Mouse (Mus musculus): Measurements from ENCODE around the gene Ovca2.

Gene Ovca2

DNA sequence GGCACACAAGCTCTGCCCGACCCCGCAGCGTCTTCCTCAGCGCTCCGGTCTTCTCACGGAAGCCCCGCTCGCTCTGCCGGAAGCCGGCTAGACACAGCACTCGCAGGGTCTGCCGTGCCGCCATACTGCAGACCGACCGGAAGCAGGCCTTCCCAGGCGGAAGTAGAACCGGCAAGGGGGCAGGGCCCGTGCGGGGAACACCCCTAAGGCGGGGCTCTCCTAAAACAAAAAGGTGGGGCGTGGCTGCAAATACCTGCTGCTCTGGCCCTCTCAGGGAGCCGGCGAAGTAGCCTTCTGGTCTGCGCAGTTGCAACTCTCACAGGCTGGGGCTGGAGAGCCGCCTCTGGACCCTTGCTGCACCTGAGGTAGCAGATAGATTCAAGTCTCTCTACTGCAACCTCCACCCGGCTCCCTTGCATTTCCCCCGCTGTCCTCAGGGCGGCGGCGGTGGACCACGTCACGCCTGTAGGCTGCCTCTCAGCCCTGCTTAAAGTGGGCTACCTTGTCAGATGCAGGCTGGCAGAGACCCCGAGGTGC lies at the start of gene Ovca2:
Gene Ovca2, minus strand, starts transcription at position 164 of the 537 bp plus-strand sequence.
- DNase-seq: peak; percentile 90

- DNase-seq: no peak
Measured at GRCm38 (mm10) chr11:75227632-75228031, 49.0 kb upstream of the Ovca2 start.

DNA sequence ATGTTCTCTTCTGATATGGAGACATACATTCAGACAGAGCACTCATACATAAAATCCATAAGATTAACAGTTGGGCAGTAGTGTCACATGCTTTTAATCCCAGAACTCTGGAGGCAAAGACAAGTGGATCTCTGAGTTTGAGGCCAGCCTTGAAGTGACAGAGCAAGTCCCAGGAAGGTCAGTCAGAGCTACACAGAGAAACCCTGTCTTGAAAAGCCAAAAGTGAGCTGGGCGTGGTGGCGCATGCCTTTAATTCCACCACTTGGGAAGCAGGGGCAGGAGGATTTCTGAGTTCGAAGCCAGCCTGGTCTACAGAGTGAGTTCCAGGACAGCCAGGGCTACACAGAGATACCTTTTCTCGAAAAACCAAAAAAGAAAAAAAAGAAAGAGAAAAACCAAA lies 46.2 kb upstream of the Ovca2 start:
- DNase-seq: no peak

DNA sequence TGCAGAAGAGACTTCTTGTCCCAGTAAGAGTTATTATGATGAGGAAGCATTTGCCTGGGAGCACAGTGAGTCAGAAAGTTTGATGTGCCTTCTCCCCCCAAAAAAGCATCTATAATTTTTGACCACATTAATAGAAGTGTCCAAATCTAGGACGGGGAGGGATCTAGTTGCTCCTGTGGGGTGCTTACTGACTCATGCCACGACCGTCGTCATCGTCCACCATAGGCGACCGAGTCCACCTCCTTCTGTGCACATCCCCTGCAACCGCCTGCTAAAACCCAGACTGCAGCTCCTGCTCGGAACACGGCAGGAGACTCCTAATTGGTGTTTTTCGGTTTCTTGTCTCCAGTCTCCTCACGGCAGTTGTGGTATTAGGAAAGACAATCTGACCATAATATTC lies 45.4 kb upstream of the Ovca2 start:
- DNase-seq: no peak

GRCm38 (mm10) chr11:75220517-75221145 lies 42.0 kb upstream of the Ovca2 start:
- no peak for DNase-seq

DNA sequence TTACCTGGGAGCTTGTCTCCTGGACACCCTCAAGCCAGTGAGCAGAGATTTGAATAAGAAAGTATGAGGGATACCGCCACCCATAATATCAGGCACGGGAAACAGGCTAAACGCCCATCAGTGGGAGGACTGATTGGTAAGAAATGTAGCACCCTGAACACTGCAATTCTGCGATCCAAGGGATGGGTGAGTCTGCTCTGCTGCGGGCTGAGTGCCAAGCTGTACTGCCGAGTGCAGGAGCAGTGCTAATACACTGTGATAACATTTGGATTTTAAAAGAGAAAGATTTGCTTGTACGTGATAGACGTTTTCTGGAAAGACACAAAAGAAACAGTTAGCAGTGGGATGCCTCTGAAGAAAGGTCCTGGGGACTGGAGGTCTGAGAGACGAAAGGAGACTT lies 41.5 kb upstream of the Ovca2 start:
- DNase-seq: no peak

GRCm38 (mm10) chr11:75214081-75214950 lies 35.7 kb upstream of the Ovca2 start:
- DNase-seq: peak; percentile 53

- DNase-seq: peak; percentile 92
Measured at GRCm38 (mm10) chr11:75213372-75214080, 34.9 kb upstream of the Ovca2 start.

- DNase-seq: peak; percentile 76
Measured at GRCm38 (mm10) chr11:75212876-75213275, 34.2 kb upstream of the Ovca2 start.

DNA sequence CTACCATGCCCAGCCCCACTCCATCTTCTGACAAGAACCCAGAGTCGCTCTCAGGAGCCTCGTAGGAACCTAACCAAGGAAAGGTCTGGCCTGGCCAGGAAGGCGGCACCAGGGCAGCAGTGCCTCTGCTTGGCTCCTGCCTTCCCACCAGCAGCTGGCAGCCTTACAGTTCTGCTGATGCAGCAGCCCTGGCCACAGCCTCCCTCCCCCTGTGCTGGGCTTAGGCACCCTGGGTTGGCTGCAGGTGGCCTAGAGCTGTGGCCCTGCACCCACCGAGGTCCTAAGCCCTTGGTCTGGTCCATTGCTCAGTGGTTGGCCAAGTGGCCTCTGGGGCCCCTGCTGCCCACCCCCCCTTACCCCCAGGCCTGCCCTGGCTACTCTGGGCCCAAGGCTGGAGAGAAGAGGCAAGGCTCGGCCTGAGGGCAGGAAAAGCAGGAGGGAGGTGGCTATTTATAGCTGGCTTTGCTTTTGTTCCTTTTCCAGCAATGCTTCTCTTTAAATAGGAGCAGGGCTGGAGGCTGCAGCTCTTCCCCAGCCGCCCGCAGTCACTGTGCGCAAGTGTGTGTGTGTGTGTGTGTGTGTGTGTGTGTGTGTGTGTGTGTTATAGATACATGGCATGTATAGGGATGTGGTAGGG lies 33.5 kb upstream of the Ovca2 start:
- DNase-seq: peak; percentile 85

- no peak for DNase-seq
Measured at GRCm38 (mm10) chr11:75210755-75211154, 32.1 kb upstream of the Ovca2 start.

DNA sequence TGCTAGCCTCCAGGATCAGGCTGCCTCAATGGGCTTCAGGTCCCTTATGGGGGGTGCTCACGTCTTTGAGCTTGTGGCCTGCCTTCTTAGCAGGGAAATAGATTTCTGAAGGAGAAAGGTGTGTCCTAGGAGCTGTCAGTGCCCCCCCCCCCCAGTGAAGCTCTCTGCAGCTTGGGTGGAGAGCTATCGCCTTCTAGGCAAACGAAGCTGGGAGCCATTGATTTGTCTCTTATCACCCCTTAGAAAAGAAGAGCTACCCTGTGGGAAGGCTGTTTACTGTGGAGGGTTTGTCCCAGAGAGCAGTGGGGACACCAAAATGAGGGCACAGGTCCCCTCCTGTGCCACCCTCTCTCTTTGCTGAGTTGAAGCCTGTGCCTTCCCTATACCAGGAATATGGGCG lies 31.5 kb upstream of the Ovca2 start:
- DNase-seq: no peak

GRCm38 (mm10) chr11:75209363-75209762 lies 30.7 kb upstream of the Ovca2 start:
- no peak for DNase-seq

GRCm38 (mm10) chr11:75206347-75206746 lies 27.7 kb upstream of the Ovca2 start:
- no peak for DNase-seq

DNA sequence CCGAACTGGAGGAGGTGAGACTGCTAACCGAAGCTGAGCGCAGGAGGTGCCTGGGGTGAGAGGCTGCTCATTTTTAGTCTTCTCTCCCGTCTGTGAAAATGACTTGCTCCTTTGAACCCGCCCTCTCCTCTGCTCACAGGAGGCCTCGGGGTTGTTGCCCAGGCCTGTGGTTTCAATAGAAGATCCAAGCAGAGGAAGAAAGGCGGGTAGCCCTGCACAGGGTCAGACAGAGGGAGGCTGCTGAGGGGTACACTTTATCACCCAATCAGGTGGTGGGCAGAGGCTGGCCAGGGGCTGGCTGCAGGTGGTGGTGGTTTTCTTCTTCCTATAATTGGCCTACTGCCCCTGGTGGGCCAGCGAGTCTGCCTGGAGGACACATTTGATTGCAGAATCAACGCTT lies 25.8 kb upstream of the Ovca2 start:
- DNase-seq: no peak

- DNase-seq: no peak
Measured at GRCm38 (mm10) chr11:75203926-75204325, 25.3 kb upstream of the Ovca2 start.

GRCm38 (mm10) chr11:75201721-75202120 lies 23.1 kb upstream of the Ovca2 start:
- no peak for DNase-seq

DNA sequence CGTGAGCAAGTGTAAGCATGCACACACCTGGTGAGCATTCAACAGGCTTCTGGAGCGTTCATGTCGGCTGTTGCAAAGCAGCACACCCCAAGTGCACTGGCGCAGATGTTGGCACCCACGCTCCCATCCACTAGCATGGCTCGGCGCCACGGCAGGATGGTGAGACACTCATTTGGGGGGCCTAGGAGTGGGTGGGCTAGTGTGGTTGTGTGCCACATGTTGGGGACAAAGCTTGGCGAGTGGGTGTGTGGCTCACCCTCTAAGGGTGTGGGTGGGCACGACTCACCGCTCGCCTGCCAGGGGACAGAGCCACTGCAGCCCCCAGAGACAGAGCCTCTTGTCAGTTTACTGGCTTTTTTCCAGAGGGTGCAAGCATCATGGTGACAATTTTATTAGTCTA lies 22.3 kb upstream of the Ovca2 start:
- DNase-seq: no peak

DNA sequence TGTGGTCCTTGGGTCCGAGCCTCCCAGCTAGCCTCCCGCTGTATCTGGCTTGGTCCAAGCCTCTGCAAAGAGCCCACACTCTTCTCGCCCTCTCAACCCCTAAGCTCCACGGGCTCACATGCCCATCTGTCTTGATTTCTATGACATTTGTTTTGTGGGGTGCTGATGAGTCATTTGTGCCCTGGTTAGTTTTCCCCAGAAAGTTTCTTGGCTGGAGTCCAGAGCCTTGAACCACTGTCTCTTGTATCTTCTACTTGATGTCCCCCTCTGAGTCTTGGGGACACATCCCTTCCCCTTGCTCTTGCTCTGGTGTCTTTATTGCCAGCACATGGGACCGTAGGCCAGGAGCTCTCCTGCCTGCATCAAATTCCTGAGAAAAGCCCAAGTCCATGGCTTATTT lies 21.3 kb upstream of the Ovca2 start:
- DNase-seq: no peak

GRCm38 (mm10) chr11:75198792-75199191 lies 20.2 kb upstream of the Ovca2 start:
- DNase-seq: no peak

DNA sequence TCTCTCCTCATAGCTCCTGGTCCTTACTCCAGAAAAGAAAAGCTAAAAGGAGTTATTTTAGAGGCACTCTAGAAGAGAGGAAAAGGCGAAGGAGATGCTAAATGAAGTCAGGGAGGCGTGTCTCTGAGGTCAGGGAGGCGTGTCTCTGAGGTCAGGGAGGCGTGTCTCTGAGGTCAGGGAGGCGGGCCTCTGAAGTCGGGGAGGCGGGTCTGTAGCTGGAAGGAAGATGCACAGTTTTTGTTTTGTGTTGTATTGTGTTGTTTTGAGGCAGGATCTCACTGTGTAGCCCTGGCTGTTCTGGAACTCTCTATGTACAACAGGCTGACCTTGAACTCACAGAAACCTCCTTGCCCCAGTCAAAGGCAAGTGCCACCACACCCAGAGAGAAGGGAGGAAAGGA lies 19.3 kb upstream of the Ovca2 start:
- DNase-seq: no peak

GRCm38 (mm10) chr11:75196131-75196530 lies 17.5 kb upstream of the Ovca2 start:
- no peak for DNase-seq

GRCm38 (mm10) chr11:75194850-75195461 lies 16.3 kb upstream of the Ovca2 start:
- peak; percentile 70 for DNase-seq
